ENCODE assay signal across 8 mouse cellular contexts in the genomic region with DNA sequence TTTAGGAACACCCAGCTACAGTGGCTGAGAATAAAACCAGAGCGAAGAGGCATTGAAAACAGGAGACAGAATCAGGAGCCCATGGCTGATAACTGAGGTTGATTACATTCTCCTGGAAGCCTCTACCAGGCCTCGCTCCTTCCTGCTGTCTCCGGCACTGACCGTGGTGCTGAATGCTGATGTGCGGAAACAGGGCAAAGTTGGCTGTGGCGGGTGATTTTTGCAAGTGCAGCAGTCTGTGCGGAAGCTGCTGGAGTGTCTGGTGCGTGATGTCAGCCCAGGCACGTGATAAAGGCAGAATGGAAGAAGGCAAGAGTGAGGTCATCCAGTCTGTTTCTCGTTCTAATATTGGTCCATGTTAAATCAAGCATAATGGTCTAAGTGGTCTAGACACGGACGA.
DNase-seq lines count a peak whose midpoint lies in the region; ATAC-seq and TF ChIP-seq lines count a peak whose summit lies in the region.

No protein-coding gene starts in this region.

- no peaks in the 10 kb centered on the region for H3K27me3 ChIP-seq in forebrain, embryonic 14.5 days (replicated peaks; ENCODE audit: control insufficient read depth, insufficient read depth, low read length)
- H3K27me3 ChIP-seq in neural tube, embryonic 11.5 days (ENCODE audit: control insufficient read depth, insufficient read depth, low read length), result no peaks in the 10 kb centered on the region

- no peak overlapping the region for H3K9ac ChIP-seq in forebrain, embryonic 14.5 days (ENCODE audit: low read length)
- no peak overlapping the region for H3K9ac ChIP-seq in neural tube, embryonic 11.5 days (ENCODE audit: low read length)

- no peak overlapping the region for H3K4me2 ChIP-seq in forebrain, embryonic 14.5 days (ENCODE audit: low read length)
- H3K4me2 ChIP-seq in neural tube, embryonic 11.5 days (ENCODE audit: low read depth), result no peak overlapping the region

- no peaks in the 10 kb centered on the region for H3K36me3 ChIP-seq in forebrain, embryonic 14.5 days (ENCODE audit: control insufficient read depth, insufficient read depth, low read length)
- no peaks in the 10 kb centered on the region for H3K36me3 ChIP-seq in neural tube, embryonic 11.5 days (ENCODE audit: control insufficient read depth, insufficient read depth, low read length)

- WGBS in forebrain, embryonic 14.5 days, result 21% methylated on average over 12 of the region's 12 CpGs
- 25% methylated on average over 12 of the region's 12 CpGs for WGBS in neural tube, embryonic 11.5 days

- H3K4me1 ChIP-seq in forebrain, embryonic 14.5 days (ENCODE audit: control insufficient read depth, insufficient read depth, low read length), result peaks cover 16% of the 10 kb centered on the region
- H3K4me1 ChIP-seq in neural tube, embryonic 11.5 days (ENCODE audit: control insufficient read depth, insufficient read depth, low read length), result no peaks in the 10 kb centered on the region

- peak; percentile 40; the same call in 1 of the 2 replicates for ATAC-seq in forebrain, embryonic 14.5 days
- ATAC-seq in neural tube, embryonic 11.5 days (ENCODE audit: insufficient read depth, low FRiP score, low TSS enrichment), result no peak
- no peak for ATAC-seq in cerebellum, adult (ENCODE audit: insufficient number of reproducible peaks, low FRiP score, low TSS enrichment)

- no peak for TF ChIP-seq CTCF in left cerebral cortex, adult 2 months (IDR thresholded peaks at IDR 0.05)

- no peak overlapping the region for H3K4me3 ChIP-seq in left cerebral cortex, adult 2 months
- no peak overlapping the region for H3K4me3 ChIP-seq in forebrain, embryonic 14.5 days (ENCODE audit: low read depth, low read length)
- no peak overlapping the region for H3K4me3 ChIP-seq in neural tube, embryonic 11.5 days (ENCODE audit: low read depth, low read length)

- peak; percentile 17 to 26 for DNase-seq in left cerebral cortex, postnatal 14 days (ENCODE audit: low spot score in 2 of 2)
- DNase-seq in left cerebral cortex, adult 2 months (ENCODE audit: extremely low spot score in 1 of 2, low spot score in 2 of 2), result no peak
- peak; percentile 67 for DNase-seq in adipocyte (ENCODE audit: low spot score)
- DNase-seq in forebrain, embryonic 14.5 days (ENCODE audit: low spot score), result peak; percentile 59
- peak; percentile 50 for DNase-seq in kidney, postnatal 14 days
- peak; percentile 70 for DNase-seq in neural tube, embryonic 11.5 days (ENCODE audit: low spot score)
- no peak for DNase-seq in spleen, adult 12 weeks (ENCODE audit: low spot score)

- no peak overlapping the region for H3K27ac ChIP-seq in left cerebral cortex, adult 2 months
- H3K27ac ChIP-seq in forebrain, embryonic 14.5 days (ENCODE audit: low read depth, low read length), result no peak overlapping the region
- no peak overlapping the region for H3K27ac ChIP-seq in neural tube, embryonic 11.5 days (ENCODE audit: low read depth, low read length)

- intact Hi-C loops in left cerebral cortex, postnatal 14 days (cut with DNase I), result no loop called here
- intact Hi-C loops in left cerebral cortex, adult 2 months (cut with DNase I), result no loop called here

- no peaks in the 10 kb centered on the region for H3K9me3 ChIP-seq in forebrain, embryonic 14.5 days (replicated peaks; ENCODE audit: control insufficient read depth, low read length)
- no peaks in the 10 kb centered on the region for H3K9me3 ChIP-seq in neural tube, embryonic 11.5 days (ENCODE audit: control insufficient read depth, low read length)

Comparison
In these comparisons a context has a peak if more than half of its experiments do, and no peak if none do; other contexts are left out.
1. DNase-seq: peak in left cerebral cortex, postnatal 14 days (2 of 2), adipocyte (single experiment), forebrain, embryonic 14.5 days (single experiment), kidney, postnatal 14 days (single experiment) and neural tube, embryonic 11.5 days (single experiment); none in left cerebral cortex, adult 2 months (0 of 2) and spleen, adult 12 weeks (single experiment).